Mouse (Mus musculus): ENCODE data around the gene Rps28.

DNA sequence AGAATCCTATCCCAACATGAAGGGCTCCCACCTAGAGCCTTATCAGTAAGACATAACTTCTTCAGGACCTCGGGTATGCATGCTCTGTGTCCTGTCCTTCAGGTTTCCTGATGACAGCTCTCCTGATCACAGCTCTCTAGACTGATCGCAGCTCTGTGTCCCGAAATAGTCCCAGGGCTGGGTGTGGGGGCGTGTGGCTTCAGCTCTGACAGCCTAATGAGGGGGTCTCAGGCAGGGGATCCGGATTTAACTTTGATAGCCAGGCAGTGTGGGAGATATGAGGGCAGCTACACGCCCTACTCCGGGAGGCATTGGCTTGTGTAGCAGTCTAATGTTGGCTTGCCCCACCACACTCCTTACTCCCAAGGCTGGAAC lies 13.2 kb downstream of the Rps28 start:
- TF ChIP-seq EP300 (IDR thresholded peaks at IDR 0.05): no peak
- TF ChIP-seq CTCF (IDR thresholded peaks at IDR 0.05): no peak

All from lung, postnatal 0 days (tissue).